Comparison of ENCODE assay signal across 22 mouse cellular contexts in genomic region chr17:25175411-25175810, GRCm38 (mm10). TPM values are rescaled to one million over a fixed set of nuclear protein-coding genes. Genes with fewer than 3 reads are reported as not detected.
A peak's percentile ranks its signal among the peaks of the same experiment; 100 is the strongest.
DNase-seq lines count a peak whose midpoint lies in the region; ATAC-seq and TF ChIP-seq lines count a peak whose summit lies in the region.
"Had no signal": no experiment of that assay in that cellular context is flagged by ENCODE, and none has a peak within 500 bp of the region (broad histone marks: within the 10 kb centered on the region; RNA-seq: fewer than 3 reads in every experiment).

Gene Gm38655 (minus strand): TSS chr17:25175471.

- no peak within 1 kb of the TSS; the same call in 1 of the 2 replicates for H3K9ac ChIP-seq in embryonic facial prominence, embryonic 14.5 days (ENCODE audit: low read depth, low read length)
- H3K9ac ChIP-seq in forebrain, embryonic 13.5 days: no peak within 1 kb of the TSS
- H3K9ac ChIP-seq: forebrain, embryonic 15.5 days; hindbrain, embryonic 15.5 days; kidney, embryonic 15.5 days; limb, embryonic 12.5 days; neural tube, embryonic 13.5 days had no signal

- H3K4me2 ChIP-seq in embryonic facial prominence, embryonic 14.5 days (ENCODE audit: low read depth, low read length): no peak within 1 kb of the TSS
- no peak within 1 kb of the TSS for H3K4me2 ChIP-seq in forebrain, embryonic 13.5 days
- H3K4me2 ChIP-seq: forebrain, embryonic 15.5 days; hindbrain, embryonic 15.5 days; kidney, embryonic 15.5 days; limb, embryonic 12.5 days; neural tube, embryonic 13.5 days had no signal

- no peaks in the 10 kb centered on the region for H3K36me3 ChIP-seq in embryonic facial prominence, embryonic 14.5 days (ENCODE audit: control insufficient read depth, insufficient read depth, low read length)
- no peaks in the 10 kb centered on the region for H3K36me3 ChIP-seq in embryonic facial prominence, embryonic 10.5 days (replicated peaks)
- no peaks in the 10 kb centered on the region for H3K36me3 ChIP-seq in G1E (replicated peaks)
- H3K36me3 ChIP-seq in forebrain, embryonic 13.5 days (ENCODE audit: poor library complexity, severe bottlenecking): no peaks in the 10 kb centered on the region
- H3K36me3 ChIP-seq: forebrain, embryonic 15.5 days; hindbrain, embryonic 15.5 days; kidney, embryonic 15.5 days; limb, embryonic 12.5 days; neural tube, embryonic 13.5 days had no signal

- 0 out of 2 replicates have a peak, but pooled peaks have one; percentile 26 for ATAC-seq in embryonic facial prominence, embryonic 14.5 days (ENCODE audit: low read depth)
- ATAC-seq in G1E (ENCODE audit: extremely low read depth, insufficient number of reproducible peaks, low FRiP score, poor library complexity, severe bottlenecking): no peak
- ATAC-seq in forebrain, embryonic 13.5 days: no peak
- ATAC-seq: forebrain, embryonic 15.5 days had no signal

- H3K27ac ChIP-seq in embryonic facial prominence, embryonic 14.5 days (replicated peaks; ENCODE audit: low read depth, low read length): no peak within 1 kb of the TSS
- no peak within 1 kb of the TSS for H3K27ac ChIP-seq in embryonic facial prominence, embryonic 10.5 days (replicated peaks)
- H3K27ac ChIP-seq in forebrain, embryonic 13.5 days: no peak within 1 kb of the TSS
- H3K27ac ChIP-seq: forebrain, embryonic 15.5 days; hindbrain, embryonic 15.5 days; kidney, embryonic 15.5 days; limb, embryonic 12.5 days; neural tube, embryonic 13.5 days had no signal

- TF ChIP-seq CTCF in G1E (IDR thresholded peaks at IDR 0.05; ENCODE audit: low read depth, low read length): no peak

- WGBS in embryonic facial prominence, embryonic 14.5 days: 52% methylated on average over 9 of the region's 9 CpGs
- 65% methylated on average over 9 of the region's 9 CpGs for WGBS in embryonic facial prominence, embryonic 10.5 days
- 79% methylated on average over 9 of the region's 9 CpGs for WGBS in forebrain, embryonic 13.5 days

- no peak for DNase-seq in embryonic facial prominence, embryonic 14.5 days (ENCODE audit: low spot score)
- no peak for DNase-seq in embryonic facial prominence, embryonic 10.5 days (ENCODE audit: low spot score)
- DNase-seq in G1E (ENCODE audit: low spot score): no peak
- DNase-seq in lung, adult 18-20 months: peak; percentile 68 to 80
- peak; percentile 73 for DNase-seq in lung, postnatal 36 days
- no peak for DNase-seq in cerebellum, postnatal 25 days
- DNase-seq in spleen, postnatal 14 days (ENCODE audit: low spot score in 2 of 2): no peak
- DNase-seq: adrenal gland, postnatal 25 days; cerebellum, adult 9-10 months; embryo, embryonic 11 days; heart, adult 11 months; thymus, postnatal 4 days had no signal

- H3K4me3 ChIP-seq in embryonic facial prominence, embryonic 14.5 days (ENCODE audit: low read depth, low read length): no peak within 1 kb of the TSS
- H3K4me3 ChIP-seq in embryonic facial prominence, embryonic 10.5 days: no peak within 1 kb of the TSS
- peak within 1 kb of the TSS; percentile 28; the same call in 1 of the 2 replicates for H3K4me3 ChIP-seq in G1E (ENCODE audit: low read depth, low read length)
- H3K4me3 ChIP-seq in forebrain, embryonic 13.5 days: no peak within 1 kb of the TSS
- H3K4me3 ChIP-seq: forebrain, embryonic 15.5 days; hindbrain, embryonic 15.5 days; kidney, embryonic 15.5 days; limb, embryonic 12.5 days; megakaryocyte, embryonic 14.5 days; neural tube, embryonic 13.5 days had no signal

- no peaks in the 10 kb centered on the region for H3K27me3 ChIP-seq in embryonic facial prominence, embryonic 14.5 days (replicated peaks; ENCODE audit: control insufficient read depth, insufficient read depth, low read length)
- H3K27me3 ChIP-seq in embryonic facial prominence, embryonic 10.5 days (replicated peaks; ENCODE audit: low read depth, poor library complexity, severe bottlenecking): 0 out of 2 replicates have a peak, but pooled peaks cover 5% of the 10 kb centered on the region
- peaks cover 75% of the 10 kb centered on the region for H3K27me3 ChIP-seq in G1E (ENCODE audit: insufficient read depth, low read length)
- no peaks in the 10 kb centered on the region for H3K27me3 ChIP-seq in forebrain, embryonic 13.5 days
- H3K27me3 ChIP-seq: forebrain, embryonic 15.5 days; hindbrain, embryonic 15.5 days had no signal

- no peaks in the 10 kb centered on the region for H3K4me1 ChIP-seq in embryonic facial prominence, embryonic 14.5 days (ENCODE audit: control insufficient read depth, insufficient read depth, low read length)
- H3K4me1 ChIP-seq in embryonic facial prominence, embryonic 10.5 days: peaks cover 14% of the 10 kb centered on the region
- peaks cover 33% of the 10 kb centered on the region for H3K4me1 ChIP-seq in G1E (ENCODE audit: insufficient read depth, low read depth, low read length)
- no peaks in the 10 kb centered on the region for H3K4me1 ChIP-seq in forebrain, embryonic 13.5 days
- H3K4me1 ChIP-seq: forebrain, embryonic 15.5 days; hindbrain, embryonic 15.5 days; kidney, embryonic 15.5 days; limb, embryonic 12.5 days; neural tube, embryonic 13.5 days had no signal

- no peaks in the 10 kb centered on the region for H3K9me3 ChIP-seq in embryonic facial prominence, embryonic 14.5 days (ENCODE audit: control insufficient read depth, low read length)
- H3K9me3 ChIP-seq in embryonic facial prominence, embryonic 10.5 days: no peaks in the 10 kb centered on the region
- no peaks in the 10 kb centered on the region for H3K9me3 ChIP-seq in G1E (replicated peaks)
- H3K9me3 ChIP-seq in forebrain, embryonic 13.5 days (replicated peaks): no peaks in the 10 kb centered on the region
- H3K9me3 ChIP-seq: forebrain, embryonic 15.5 days; hindbrain, embryonic 15.5 days; kidney, embryonic 15.5 days; limb, embryonic 12.5 days; megakaryocyte, embryonic 14.5 days; neural tube, embryonic 13.5 days had no signal

RNA-seq across cellular contexts. Expression of gene Gm38655, which starts in this region (rescaled TPM):
- 0.25 TPM in 1 of 2 replicates, not detected in the other for polyA plus RNA-seq in embryonic facial prominence, embryonic 14.5 days (2014; fragmentation: Nextera tagmentation; extraction: Ambion mirVana)
- not detected in 2 replicates for polyA plus RNA-seq in embryonic facial prominence, embryonic 10.5 days (2016; fragmentation: Nextera tagmentation; extraction: Ambion mirVana)
- total RNA-seq in G1E (2014; fragmentation: Nextera tagmentation) (not detected in 2 replicates), G1E (2017) (0.52 TPM in 1 of 2 replicates, not detected in the other)
- 0.05 TPM in 1 of 2 replicates, not detected in the other for polyA plus RNA-seq in G1E (2012)
- polyA plus RNA-seq in forebrain, embryonic 13.5 days (2015; fragmentation: Nextera tagmentation; extraction: Ambion mirVana): not detected in 2 replicates
- total RNA-seq: layer of hippocampus, adult 18-20 months; left cerebral cortex, adult 18-20 months; midbrain, postnatal 0 days had no signal
- polyA plus RNA-seq: forebrain, embryonic 15.5 days; hindbrain, embryonic 15.5 days; kidney, embryonic 15.5 days; limb, embryonic 12.5 days; midbrain, postnatal 0 days; neural tube, embryonic 13.5 days had no signal

Comparison
In these comparisons a context has a peak if more than half of its experiments do, and no peak if none do; other contexts are left out.
1. Peak in ATAC-seq in embryonic facial prominence, embryonic 14.5 days; RNA of the gene not detected or under 1 TPM.
2. DNase-seq: peak in lung, adult 18-20 months (2 of 2) and lung, postnatal 36 days (single experiment); none in embryonic facial prominence, embryonic 14.5 days (single experiment), embryonic facial prominence, embryonic 10.5 days (single experiment), G1E (single experiment), cerebellum, postnatal 25 days (0 of 2) and spleen, postnatal 14 days (0 of 2).